Mouse (Mus musculus) layer of hippocampus, postnatal 14 days (tissue): Measurements from ENCODE around the gene Lpp. TPM values are rescaled to one million over a fixed set of nuclear protein-coding genes. Genes with fewer than 3 reads are reported as not detected.
A peak's percentile ranks its signal among the peaks of the same experiment; 100 is the strongest.

Experiments
- DNase-seq, 2 experiments: peaks; one replicate each; pipeline ENCODE4 v3.0.0; 2021 to 2022; ENCODE audit warnings: low spot score in 2 of 2, mixed read lengths in 1 of 2
- total RNA-seq, 2 experiments: library from RNA; stranded (reverse); gene quantifications; 2 replicates each; pipeline ENCODE4 v1.2.3; 2021

Gene Lpp
- total RNA-seq, 2 experiments from 2014 or later: 10.1 to 12.2 TPM

DNA sequence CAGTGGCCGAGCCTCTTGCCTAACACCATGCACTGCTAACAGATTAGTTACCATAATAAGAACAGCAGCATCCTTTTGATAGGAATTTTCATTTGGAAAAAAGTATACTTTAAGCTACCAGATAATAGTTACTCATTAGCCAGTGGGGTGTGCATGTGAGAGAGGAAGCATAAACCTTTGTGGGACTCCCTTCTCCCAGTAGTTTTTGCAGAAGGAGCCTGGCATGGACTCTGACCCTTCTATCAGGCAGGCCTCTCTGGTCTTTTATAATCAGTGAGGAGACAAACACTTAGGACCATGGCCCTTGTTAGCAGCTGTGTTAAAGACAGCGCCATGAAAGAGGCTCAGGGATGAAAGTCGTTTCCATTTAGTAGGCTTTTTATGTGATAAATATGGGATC, 76.0 kb downstream of the Lpp start:
- no peak for DNase-seq

DNA sequence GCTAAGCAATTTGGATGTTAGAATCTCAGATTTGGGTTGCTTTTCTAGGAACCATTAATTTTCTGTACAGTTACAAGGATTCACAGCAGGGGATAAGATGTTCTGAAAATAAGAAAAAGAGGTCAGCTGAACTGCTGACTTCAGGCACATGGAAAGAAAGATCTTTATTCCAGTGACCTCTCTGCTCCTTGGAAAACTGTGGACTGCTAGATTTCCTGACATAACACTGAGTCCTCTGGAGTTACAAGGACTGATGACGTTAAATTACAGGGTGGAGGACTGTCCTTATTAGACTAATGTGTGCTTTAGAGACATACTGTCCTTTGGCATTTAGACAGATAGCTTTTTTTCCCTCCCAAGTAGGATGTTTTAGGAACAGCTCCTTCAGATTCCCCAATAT, 77.3 kb downstream of the Lpp start:
- DNase-seq: no peak

DNA sequence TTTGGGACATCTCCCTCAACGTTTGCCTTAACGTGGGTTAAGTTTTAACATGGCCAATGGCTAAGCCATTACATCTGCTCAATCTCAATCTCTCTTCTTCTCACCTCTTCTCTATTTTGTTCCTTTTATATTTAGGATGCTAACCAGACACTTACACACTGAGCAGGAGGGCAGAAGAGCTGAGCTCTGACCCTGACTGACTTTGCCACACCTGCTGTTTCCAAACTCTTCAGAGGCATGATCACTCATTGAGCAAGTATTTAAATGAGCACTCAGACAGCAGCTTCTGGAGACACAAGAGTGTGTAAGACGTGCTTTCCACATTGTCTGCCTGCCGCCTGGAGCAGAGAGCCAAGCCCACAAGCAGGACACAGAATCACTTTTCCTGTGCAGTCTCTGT, 77.7 kb downstream of the Lpp start:
- DNase-seq: no peak

- DNase-seq: no peak
Observed at GRCm38 (mm10) chr16:24471801-24472200, 78.5 kb downstream of the Lpp start.

DNA sequence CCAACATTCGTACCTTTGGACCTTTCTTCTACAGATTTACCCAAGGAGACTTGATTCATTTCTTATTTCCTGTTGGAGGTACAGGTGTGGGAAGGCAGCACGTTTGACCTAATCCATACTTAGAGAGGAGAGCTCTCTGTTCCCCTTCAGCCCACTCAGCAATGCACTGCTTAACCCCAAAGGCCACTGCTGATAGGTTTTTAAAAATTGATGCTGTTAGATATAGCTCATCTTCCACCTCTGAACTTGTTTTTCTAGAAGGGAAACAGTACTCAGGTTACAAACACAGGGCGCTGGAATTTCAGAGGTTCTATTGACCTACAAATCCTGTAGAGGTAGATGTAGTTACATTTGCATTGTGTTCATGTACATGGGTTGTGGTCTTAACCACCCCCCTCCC, 80.7 kb downstream of the Lpp start:
- no peak for DNase-seq

DNA sequence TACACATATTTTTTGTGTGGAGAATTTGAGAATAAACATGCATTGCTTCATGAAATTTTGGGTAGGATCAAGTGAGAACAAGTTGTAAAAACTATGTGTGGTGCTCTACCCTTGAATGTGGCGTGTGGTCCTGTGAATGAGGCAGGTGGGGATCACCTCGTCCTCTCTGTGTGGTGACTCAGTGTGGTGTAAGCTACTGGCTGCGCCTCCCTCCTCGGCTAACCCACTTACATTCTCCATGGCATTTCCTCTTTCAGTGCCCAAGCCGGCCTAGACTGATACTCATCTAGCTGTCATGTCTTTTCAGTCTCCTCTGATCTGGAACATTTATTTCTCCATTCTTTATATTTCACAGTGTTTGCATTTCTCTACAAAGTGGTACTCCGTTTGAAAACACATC, 81.5 kb downstream of the Lpp start:
- DNase-seq: no peak

GRCm38 (mm10) chr16:24475305-24475947, 82.1 kb downstream of the Lpp start:
- no peak for DNase-seq

- DNase-seq: no peak
Observed at GRCm38 (mm10) chr16:24476911-24477401, 83.6 kb downstream of the Lpp start.

- DNase-seq: no peak
Observed at GRCm38 (mm10) chr16:24478006-24478405, 84.7 kb downstream of the Lpp start.

DNA sequence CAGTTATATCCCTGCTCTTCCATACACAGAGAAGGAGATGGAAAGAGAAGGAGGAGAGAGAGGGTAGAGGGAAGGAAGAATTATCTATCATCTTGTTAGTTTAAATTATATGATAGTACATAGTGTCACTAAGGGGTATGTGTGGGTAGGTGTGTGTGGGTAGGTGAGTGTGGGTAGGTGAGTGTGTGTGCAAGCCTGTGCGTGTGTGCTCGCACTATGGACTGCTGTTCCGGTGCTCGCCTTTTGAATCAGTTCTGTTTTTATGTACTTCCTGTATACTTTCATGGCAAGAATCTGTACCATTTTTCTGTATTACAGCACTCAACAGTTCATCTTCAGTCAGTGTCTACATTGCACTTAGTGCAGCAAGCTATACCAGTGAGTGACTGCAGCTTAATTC, 85.5 kb downstream of the Lpp start:
- DNase-seq: no peak

- no peak for DNase-seq
Observed at GRCm38 (mm10) chr16:24482648-24483047, 89.3 kb downstream of the Lpp start.

GRCm38 (mm10) chr16:24483527-24484101, 90.3 kb downstream of the Lpp start:
- DNase-seq: peak in 1 of 2 experiments; percentile 47

GRCm38 (mm10) chr16:24487782-24488241, 94.5 kb downstream of the Lpp start:
- DNase-seq: peak; percentile 34 to 80

- DNase-seq: no peak
Observed at GRCm38 (mm10) chr16:24489516-24490285, 96.4 kb downstream of the Lpp start.

DNA sequence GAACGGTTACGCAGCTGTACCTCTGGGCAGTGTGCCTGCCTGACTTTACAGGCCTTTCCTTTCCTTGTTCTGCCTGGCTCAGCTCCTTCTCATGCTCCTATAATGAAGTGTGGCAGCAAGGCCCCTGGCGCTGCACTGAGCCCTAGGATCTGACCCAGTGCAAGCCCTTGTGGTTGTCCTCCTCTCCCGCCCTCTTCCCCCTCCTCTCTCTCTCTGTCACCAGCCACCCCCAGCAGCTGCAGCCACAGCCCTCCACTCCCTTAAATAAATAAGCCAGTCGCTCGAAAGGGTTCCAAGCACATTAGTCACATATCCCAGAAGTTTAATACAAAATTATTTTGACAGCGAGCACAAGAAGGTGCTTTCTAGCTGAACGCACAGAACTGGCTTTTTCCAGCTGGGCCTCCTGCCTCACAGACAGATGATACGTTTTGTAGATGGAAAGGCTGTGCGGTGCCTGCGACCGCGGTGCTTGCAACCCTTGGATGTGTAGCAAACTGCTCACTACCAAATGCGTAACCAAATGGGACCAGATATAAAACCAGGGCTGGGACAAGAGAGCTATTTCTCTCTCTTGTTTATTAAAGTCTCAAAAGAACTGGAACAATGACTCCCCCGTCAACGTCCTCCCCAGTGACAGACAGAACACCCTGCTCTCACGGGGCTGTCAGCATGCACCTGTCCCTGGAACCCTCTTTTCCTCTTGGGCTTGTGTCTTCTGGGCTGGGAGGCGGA, 97.6 kb downstream of the Lpp start:
- no peak for DNase-seq

GRCm38 (mm10) chr16:24491486-24491758, 98.1 kb downstream of the Lpp start:
- DNase-seq: no peak

DNA sequence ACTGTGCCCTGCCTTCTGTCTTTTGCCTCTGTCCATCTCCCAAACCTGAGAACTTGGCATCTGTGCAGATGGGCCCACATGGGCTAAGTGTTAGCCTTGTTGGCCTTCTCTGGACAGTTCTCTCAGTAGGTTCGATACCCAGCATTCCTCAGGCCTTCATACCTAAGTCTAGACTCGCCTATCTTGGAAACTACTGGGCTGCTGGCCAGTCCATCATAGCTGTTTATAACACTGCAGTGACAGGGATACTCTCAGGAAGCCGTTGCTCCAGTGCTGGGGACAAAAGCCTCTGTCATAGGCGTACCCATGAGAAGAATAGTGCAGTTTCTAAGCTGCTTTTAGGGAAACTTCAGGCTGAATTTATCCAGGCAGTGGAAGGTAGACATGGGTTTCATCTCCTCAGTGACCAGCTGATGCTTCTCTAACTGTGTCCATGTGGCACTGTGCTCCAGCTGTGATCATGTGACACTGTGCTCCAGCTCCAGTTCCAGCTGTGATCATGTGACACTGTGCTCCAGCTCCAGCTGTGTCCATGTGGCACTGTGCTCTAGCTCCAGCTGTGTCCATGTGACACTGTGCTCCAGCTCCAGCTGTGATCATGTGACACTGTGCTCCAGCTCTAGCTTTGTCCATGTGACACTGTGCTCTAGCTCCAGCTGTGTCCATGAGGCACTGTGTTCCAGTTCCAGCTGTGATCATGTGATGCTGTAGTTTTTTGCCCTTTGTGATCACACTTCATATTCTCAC, 99.1 kb downstream of the Lpp start:
- DNase-seq: no peak

DNA sequence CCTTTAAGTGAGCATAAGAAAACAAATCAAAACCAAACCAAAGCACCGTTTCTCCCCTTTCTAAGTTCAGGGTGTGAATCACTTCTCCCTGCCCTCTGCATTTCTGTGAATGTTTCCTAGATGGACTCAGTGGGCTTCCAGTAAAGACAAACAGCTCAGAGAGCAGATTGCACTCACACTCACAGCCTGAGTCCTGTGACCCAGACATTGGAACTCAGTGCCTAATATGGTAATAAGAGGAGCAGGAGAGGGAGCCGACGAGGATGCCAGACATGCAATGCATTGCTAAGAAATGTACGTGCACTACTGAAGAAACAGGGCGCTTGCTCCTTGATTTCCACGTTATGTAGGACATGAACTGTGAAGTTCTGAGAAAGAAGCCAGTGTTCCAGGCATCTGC, 101.2 kb downstream of the Lpp start:
- no peak for DNase-seq

GRCm38 (mm10) chr16:24495461-24495860, 102.2 kb downstream of the Lpp start:
- DNase-seq: no peak

- no peak for DNase-seq
Observed at GRCm38 (mm10) chr16:24496635-24497034, 103.3 kb downstream of the Lpp start.

GRCm38 (mm10) chr16:24497413-24497812, 104.1 kb downstream of the Lpp start:
- DNase-seq: no peak
